Mouse (Mus musculus): ENCODE data around the gene Pogz. TPM values are rescaled to one million over a fixed set of nuclear protein-coding genes. Genes with fewer than 3 reads are reported as not detected.
"Not testable (repeated sequence)": the region's sequence is repeated elsewhere in the genome, so short reads cannot be mapped to it uniquely, and the experiment has no call there.

The Pogz gene
- polyA plus RNA-seq, 1 experiment from 2014 or later, result 17.1 TPM

DNA sequence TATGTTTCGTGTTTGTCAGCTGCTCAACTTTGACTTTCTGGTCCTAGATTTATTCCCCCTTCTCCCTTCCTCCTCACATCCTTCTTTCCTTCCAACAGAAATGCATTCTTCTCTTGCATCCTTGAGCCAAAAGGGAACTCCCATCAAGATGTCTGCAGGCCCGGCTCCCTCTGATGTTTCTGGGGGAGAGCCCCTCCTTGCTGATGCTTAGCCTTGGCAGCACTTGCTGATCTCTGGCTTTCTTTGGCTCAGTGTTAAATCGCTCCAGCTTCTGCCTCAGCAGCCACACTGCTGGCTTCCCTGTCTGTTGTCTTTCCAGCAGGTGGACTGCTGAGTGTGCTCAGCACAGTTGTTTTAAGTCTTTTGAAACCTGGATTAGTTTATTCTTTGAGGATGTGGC is 83.7 kb downstream of the Pogz start:
- no peaks in the 10 kb centered on the region for H3K27me3 ChIP-seq (replicated peaks)
- 54% methylated on average over 3 of the region's 3 CpGs for WGBS
- H3K36me3 ChIP-seq, result no peaks in the 10 kb centered on the region
- H3K9ac ChIP-seq (replicated peaks), result no peak overlapping the region
- no peaks in the 10 kb centered on the region for H3K9me3 ChIP-seq (replicated peaks)
- H3K4me1 ChIP-seq, result no peaks in the 10 kb centered on the region
- no peak overlapping the region for H3K4me3 ChIP-seq (replicated peaks)
- no peak for ATAC-seq (ENCODE audit: low FRiP score)
- H3K27ac ChIP-seq (replicated peaks), result no peak overlapping the region
- no peak overlapping the region for H3K4me2 ChIP-seq

- H3K4me2 ChIP-seq, result no peak overlapping the region
- no peak overlapping the region for H3K27ac ChIP-seq (replicated peaks)
- no peak overlapping the region for H3K9ac ChIP-seq (replicated peaks)
- WGBS, result 21% methylated on average over 3 of the region's 3 CpGs
- H3K27me3 ChIP-seq (replicated peaks), result no peaks in the 10 kb centered on the region
- H3K4me3 ChIP-seq (replicated peaks), result no peak overlapping the region
- no peaks in the 10 kb centered on the region for H3K4me1 ChIP-seq
- no peaks in the 10 kb centered on the region for H3K9me3 ChIP-seq (replicated peaks)
- no peak for ATAC-seq (ENCODE audit: low FRiP score)
- no peaks in the 10 kb centered on the region for H3K36me3 ChIP-seq
These were observed 85.0 kb downstream of the Pogz start for GRCm38 (mm10) chr3:94922333-94922732.

DNA sequence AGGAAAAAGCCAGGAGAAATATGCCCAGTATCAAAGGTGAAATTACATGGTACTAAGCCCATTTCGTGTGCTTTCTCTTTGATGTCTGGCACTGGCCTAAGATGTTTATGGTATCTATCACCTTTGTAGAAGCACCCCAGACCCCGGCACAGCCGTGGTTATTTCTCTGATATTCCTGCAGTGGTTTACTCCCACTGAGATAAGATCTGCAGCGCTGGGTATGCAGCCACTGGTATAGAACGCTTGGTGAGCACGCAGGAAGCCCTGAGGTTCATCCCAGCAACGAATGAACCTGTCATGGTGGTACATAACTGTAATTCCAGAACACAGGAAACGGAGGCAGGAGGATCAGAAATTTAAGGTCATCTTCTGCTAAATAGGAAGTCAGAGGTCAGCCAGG is 87.3 kb downstream of the Pogz start:
- no peaks in the 10 kb centered on the region for H3K9me3 ChIP-seq (replicated peaks)
- ATAC-seq (ENCODE audit: low FRiP score), result no peak
- no peaks in the 10 kb centered on the region for H3K36me3 ChIP-seq
- no peaks in the 10 kb centered on the region for H3K4me1 ChIP-seq
- H3K4me2 ChIP-seq, result no peak overlapping the region
- no peak overlapping the region for H3K27ac ChIP-seq (replicated peaks)
- 73% methylated on average over 8 of the region's 8 CpGs for WGBS
- H3K27me3 ChIP-seq (replicated peaks), result no peaks in the 10 kb centered on the region
- H3K9ac ChIP-seq (replicated peaks), result no peak overlapping the region
- no peak overlapping the region for H3K4me3 ChIP-seq (replicated peaks)

DNA sequence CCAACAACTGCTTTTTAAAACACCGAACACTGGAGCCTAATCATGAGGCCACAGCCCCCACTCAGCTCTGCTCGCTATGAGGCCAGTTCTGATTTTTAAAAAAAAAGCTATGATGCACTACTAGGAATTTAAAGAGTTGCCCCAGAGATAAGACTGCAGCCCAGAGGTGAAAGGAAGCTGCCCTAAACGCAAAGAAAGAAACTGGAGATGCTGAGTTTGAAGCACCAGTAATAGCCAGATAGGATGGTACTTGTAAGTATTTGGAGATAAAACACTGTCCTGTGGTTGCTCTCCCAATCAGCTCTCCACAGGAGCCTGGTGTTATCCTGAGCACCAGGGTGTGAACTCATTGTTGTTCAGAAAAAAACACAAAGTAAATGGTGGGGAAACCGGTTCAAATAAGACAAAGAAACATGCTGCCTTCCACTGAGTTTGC is 89.0 kb downstream of the Pogz start:
- not testable (repeated sequence) for H3K4me3 ChIP-seq (replicated peaks); ATAC-seq (ENCODE audit: low FRiP score); H3K4me1 ChIP-seq; H3K36me3 ChIP-seq; H3K9ac ChIP-seq (replicated peaks); H3K9me3 ChIP-seq (replicated peaks); H3K4me2 ChIP-seq; H3K27me3 ChIP-seq (replicated peaks); H3K27ac ChIP-seq (replicated peaks)
- WGBS, result 50% methylated on average over 4 of the region's 4 CpGs

GRCm38 (mm10) chr3:94928979-94929378 is 91.6 kb downstream of the Pogz start:
- not testable (repeated sequence) for H3K27ac ChIP-seq (replicated peaks); H3K27me3 ChIP-seq (replicated peaks); H3K4me3 ChIP-seq (replicated peaks); H3K4me2 ChIP-seq; ATAC-seq (ENCODE audit: low FRiP score); H3K9ac ChIP-seq (replicated peaks); H3K9me3 ChIP-seq (replicated peaks); H3K36me3 ChIP-seq
- peaks cover 11% of the 10 kb centered on the region; the same call in 1 of the 2 replicates for H3K4me1 ChIP-seq
- 89% methylated on average over 4 of the region's 4 CpGs for WGBS

DNA sequence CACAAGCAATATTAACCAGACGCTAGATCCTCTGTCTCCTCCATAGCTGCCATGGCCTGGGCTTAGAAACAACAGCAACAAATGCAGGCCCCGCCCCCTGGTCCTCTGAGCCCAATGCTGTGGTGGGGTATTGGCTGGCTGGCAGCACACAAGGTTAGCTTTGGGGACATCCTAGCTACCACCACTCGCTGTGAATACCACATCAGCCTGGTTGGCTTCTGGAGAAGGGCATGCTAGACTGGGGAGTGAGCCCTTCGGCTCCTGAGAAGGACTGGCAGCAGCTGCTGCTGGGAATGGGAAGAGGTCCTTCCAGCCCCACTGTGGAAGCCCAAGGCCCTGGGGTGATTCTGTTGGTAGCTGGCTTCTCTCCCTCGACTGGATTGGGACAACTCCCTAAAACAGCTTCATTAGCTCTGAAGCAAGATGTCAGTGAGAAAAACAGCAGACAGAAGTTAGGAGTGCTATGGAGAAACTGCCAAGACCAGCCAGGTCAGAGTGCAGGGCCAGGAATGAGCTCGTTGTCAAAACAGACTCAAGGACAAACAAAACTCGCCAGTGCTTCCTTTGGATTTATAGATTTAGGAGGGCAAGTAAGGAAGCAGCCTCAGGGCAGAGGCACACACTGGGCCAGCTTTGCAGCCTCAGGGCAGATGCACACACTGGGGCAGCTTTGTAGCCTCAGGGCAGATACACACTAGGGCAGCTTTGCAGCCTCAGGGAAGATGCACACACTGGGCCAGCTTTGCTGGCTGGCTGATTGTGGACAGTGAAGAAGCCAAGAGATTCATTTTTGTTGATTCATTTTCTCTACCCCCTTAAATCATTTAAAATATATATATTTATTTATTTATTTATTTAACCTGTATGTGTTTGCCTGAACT is 93.3 kb downstream of the Pogz start:
- H3K27me3 ChIP-seq (replicated peaks); H3K36me3 ChIP-seq; H3K27ac ChIP-seq (replicated peaks); H3K9ac ChIP-seq (replicated peaks); H3K9me3 ChIP-seq (replicated peaks); ATAC-seq (ENCODE audit: low FRiP score); H3K4me3 ChIP-seq (replicated peaks); H3K4me2 ChIP-seq: not testable (repeated sequence)
- H3K4me1 ChIP-seq, result peaks cover 11% of the 10 kb centered on the region; the same call in 1 of the 2 replicates
- 48% methylated on average over 7 of the region's 7 CpGs for WGBS

GRCm38 (mm10) chr3:94931427-94932082 is 94.2 kb downstream of the Pogz start:
- not testable (repeated sequence) for H3K9me3 ChIP-seq (replicated peaks); H3K36me3 ChIP-seq; H3K27me3 ChIP-seq (replicated peaks); H3K4me3 ChIP-seq (replicated peaks); H3K9ac ChIP-seq (replicated peaks); H3K27ac ChIP-seq (replicated peaks); ATAC-seq (ENCODE audit: low FRiP score); H3K4me2 ChIP-seq
- peaks cover 11% of the 10 kb centered on the region; the same call in 1 of the 2 replicates for H3K4me1 ChIP-seq
- 89% methylated on average over 10 of the region's 10 CpGs for WGBS

Other genes starting within 250 kb of the Pogz start
- not detected in 2 replicates for gene Gm10972, start 194.5 kb upstream of the Pogz start, polyA plus RNA-seq (2015; fragmentation: Nextera tagmentation; extraction: Ambion mirVana)
- gene Tuft1, start 178.7 kb upstream of the Pogz start, polyA plus RNA-seq (2015; fragmentation: Nextera tagmentation; extraction: Ambion mirVana), result 5.3 and 5.6 TPM in 2 replicates
- gene Selenbp2, start 144.0 kb upstream of the Pogz start, polyA plus RNA-seq (2015; fragmentation: Nextera tagmentation; extraction: Ambion mirVana), result 0.35 and 1.3 TPM in 2 replicates
- 15.5 and 17.3 TPM in 2 replicates for gene Cgn, start 51.1 kb upstream of the Pogz start, polyA plus RNA-seq (2015; fragmentation: Nextera tagmentation; extraction: Ambion mirVana)
- gene Psmb4, start 49.4 kb downstream of the Pogz start, polyA plus RNA-seq (2015; fragmentation: Nextera tagmentation; extraction: Ambion mirVana), result 371 and 373 TPM in 2 replicates
- 15.3 and 28.7 TPM in 2 replicates for gene Selenbp1, start 95.5 kb downstream of the Pogz start, polyA plus RNA-seq (2015; fragmentation: Nextera tagmentation; extraction: Ambion mirVana)
- 7.1 and 8.0 TPM in 2 replicates for gene Rfx5, start 116.5 kb downstream of the Pogz start, polyA plus RNA-seq (2015; fragmentation: Nextera tagmentation; extraction: Ambion mirVana)
- 22.5 and 23.8 TPM in 2 replicates for gene Pi4kb, start 137.2 kb downstream of the Pogz start, polyA plus RNA-seq (2015; fragmentation: Nextera tagmentation; extraction: Ambion mirVana)
- gene Zfp687, start 177.9 kb downstream of the Pogz start, polyA plus RNA-seq (2015; fragmentation: Nextera tagmentation; extraction: Ambion mirVana), result 16.6 and 17.7 TPM in 2 replicates
- 264 and 266 TPM in 2 replicates for gene Psmd4, start 205.0 kb downstream of the Pogz start, polyA plus RNA-seq (2015; fragmentation: Nextera tagmentation; extraction: Ambion mirVana)

Measured in neural tube, embryonic 15.5 days (tissue).